Mouse (Mus musculus): ENCODE measurements at regions not wholly inside any gene's neighbourhood (a gene's known extent, or its start where the extent isn't known, plus 50 kb on each side); places are given as distances from the start of the nearest gene placed in this dataset.
"Not testable (repeated sequence)": the region's sequence is repeated elsewhere in the genome, so short reads cannot be mapped to it uniquely, and the experiment has no call there.

GRCm38 (mm10) chr9:30697533-30697932 is 224.7 kb downstream of the Adamts15 start:
- DNase-seq (ENCODE audit: low read depth, low spot score) = no peak

DNA sequence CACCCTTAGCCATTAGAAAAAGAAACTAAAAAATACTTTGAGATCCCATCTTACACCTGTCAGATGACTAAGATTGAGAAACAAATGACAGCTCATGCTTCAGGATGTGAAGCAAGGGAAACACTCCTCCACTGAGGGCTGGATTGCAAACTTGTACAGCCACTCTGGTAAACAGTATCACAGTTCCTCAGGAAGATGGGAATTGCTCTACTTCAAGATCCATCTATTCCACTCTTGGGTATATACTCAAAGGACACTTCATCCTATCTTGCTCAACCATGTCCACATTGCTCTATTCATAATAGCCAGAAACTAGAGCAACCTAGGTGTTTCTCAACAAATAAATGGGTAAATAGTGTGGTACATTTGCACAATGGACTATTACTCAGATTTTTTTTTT is 241.2 kb downstream of the Snx19 start:
- DNase-seq (ENCODE audit: low read depth, low spot score) = no peak

DNA sequence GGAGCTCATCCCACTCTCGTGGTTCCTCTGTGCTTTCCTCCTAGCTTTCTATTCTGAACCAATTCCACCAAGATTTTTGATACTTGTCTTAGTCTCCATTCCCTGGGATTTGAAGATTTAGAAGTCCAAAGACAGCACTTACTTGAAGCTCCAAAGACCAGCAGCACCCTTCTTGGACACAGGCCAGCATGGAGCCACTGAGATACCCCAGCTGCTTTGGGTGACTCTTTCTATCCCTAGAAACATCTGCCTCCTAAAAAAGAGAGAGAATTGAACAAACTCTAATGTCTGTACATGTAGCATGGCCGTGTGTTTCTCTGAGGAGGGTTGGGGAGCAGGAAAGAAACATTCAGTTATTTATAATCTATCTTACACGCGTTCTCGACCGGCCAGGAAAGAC is 235.5 kb downstream of the Snx19 start:
- no peak for DNase-seq (ENCODE audit: low read depth, low spot score)

DNA sequence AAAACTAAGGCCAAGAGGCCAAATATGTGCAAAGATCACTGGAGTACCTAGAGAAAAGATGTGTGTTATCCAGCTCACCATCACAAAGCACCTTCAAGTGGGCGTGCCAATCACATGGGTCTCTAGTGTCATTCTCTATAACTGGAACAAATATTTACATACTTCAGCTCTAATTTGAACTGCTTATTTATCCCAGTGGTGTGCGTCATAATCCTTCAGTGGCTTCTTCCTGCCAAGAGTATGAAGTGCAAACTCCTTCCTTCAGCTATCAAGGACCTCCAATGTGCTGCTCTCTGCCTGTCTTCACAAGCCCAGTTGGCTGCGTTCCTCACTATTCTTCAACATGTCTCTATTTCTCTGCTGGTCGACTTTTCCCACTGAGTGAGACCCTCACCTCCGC is 227.1 kb downstream of the Snx19 start:
- DNase-seq (ENCODE audit: low read depth, low spot score) = no peak

GRCm38 (mm10) chr9:30653210-30653609 is 226.3 kb downstream of the Snx19 start:
- no peak for DNase-seq (ENCODE audit: low read depth, low spot score)

- DNase-seq (ENCODE audit: low read depth, low spot score) = no peak
These were observed 222.6 kb downstream of the Snx19 start for GRCm38 (mm10) chr9:30649392-30650054.

GRCm38 (mm10) chr9:30633741-30634470 is 207.0 kb downstream of the Snx19 start:
- no peak for DNase-seq (ENCODE audit: low read depth, low spot score)

DNA sequence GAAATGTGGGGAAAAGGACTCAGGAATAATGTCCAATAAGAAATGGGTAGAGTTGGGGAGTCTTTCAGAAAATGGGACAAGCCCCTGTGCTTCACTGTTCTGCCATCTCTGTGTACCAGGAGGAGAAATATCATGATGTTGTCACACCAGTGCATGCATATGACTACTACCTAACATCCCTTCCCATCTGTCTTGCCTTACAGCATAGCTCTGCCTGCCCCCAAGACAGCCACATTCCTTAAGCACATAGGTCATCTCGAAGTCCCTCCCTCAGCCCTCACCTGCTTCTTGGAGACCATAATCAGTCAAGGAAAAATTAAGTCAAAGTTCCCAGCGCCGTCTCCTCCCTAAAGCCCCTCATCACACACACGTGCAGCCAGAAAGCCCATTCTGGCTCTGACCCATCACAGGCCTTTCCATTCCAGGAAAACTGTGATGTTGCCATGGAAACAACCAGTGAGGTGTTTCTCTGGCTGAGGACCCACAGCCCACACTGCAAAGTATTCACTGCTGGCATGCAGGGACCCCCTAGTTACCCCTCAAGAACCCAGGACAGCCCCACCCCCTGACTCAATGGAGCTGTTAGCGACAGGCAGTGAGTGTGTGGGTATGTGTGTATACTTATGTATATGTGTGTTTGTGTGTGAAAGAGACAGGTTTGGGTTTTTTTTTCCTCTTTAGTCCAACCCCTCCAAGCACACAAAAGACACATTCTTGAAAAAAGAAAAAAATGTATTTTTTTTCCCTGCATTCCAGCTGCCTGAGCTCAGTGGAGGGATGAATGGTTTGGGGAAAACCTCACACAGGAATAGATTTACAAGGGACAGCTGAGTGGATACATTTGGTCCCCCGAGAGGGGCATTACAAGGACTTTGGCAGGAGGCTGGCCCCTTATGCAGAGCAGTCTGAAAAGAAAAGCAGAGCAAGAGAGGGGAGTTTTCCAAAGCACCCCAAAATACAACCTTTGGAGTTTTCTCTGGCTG is 205.5 kb downstream of the Snx19 start:
- peak; percentile 74 for DNase-seq (ENCODE audit: low read depth, low spot score)

DNA sequence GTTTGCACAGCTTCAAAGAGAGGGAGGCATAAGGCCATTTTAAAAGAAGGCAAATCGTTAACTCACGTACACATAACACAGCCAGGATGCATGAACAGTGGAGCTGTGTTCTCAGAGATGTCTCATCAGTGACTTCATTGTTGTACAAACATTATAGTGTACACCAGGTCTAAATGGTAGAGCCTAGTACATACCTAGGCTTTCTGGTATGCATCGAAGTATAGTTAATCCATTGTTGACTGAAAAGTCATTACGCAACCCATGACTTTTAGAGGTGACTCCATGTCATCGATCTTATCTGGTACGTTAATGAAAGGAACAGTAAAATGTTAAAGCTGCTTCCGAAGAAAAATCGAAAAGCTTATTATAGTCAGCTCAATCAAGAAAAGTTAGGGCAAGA is 198.7 kb downstream of the Snx19 start:
- no peak for DNase-seq (ENCODE audit: low read depth, low spot score)

- DNase-seq (ENCODE audit: low read depth, low spot score) = no peak
These were observed 198.2 kb downstream of the Snx19 start for GRCm38 (mm10) chr9:30625090-30625489.

DNA sequence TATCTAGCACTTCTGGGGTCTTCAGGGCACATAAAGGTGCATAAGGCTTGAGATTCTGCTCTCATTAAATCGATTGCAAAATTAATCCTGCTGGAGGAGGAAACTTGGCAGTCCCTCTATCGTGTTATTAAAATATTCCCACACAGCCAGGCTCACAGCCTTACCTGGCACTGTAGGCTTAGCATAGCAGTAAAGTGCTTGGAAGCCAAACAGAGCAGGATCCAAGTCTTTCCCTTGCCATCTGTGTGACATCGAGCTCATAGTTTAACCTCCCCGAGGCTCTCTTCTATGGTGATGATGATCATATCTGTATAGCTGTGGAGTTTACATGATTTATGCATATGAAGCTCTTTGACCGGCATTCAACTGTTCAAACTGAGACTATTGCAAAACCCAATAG is 197.6 kb downstream of the Snx19 start:
- DNase-seq (ENCODE audit: low read depth, low spot score) = no peak

GRCm38 (mm10) chr9:30619325-30619724 is 192.4 kb downstream of the Snx19 start:
- DNase-seq (ENCODE audit: low read depth, low spot score) = no peak

DNA sequence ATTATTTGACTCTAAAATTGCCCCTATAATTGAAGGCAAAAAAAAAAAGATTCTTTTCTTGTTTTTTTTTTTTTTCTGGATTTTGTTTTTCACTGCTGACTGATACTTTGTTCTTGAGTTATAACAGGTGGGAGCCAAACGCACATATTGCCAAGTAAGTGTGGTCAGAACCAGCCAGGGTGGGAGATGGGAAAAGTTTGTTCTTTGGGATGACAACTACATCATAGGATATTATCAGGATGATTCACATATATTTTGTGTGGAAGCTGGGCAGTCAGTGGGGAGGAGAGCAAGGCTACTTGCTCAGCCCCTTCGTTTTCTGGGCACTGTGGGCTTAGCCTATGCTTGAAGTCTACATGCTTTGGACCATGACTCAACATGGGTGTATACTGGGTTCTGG is 191.3 kb downstream of the Snx19 start:
- DNase-seq (ENCODE audit: low read depth, low spot score) = no peak

DNA sequence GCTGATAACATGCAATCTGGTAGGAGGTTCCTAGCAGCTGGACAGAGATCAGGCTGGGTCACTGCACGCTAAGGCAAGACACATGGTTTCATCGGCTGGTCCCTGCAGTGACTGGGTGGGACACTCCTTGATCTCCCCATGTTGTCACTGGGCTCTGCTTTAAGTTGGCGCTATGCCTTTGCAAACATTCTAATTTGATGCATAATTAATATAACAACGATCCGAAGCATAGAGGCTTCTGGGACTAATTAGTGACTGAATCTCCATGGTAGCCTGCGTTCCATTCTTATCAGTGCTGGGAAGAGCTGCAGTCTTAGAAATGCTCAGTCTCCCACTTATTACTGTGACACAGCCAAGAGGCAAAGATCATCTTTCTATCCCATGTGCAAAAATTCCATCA is 186.8 kb downstream of the Snx19 start:
- DNase-seq (ENCODE audit: low read depth, low spot score) = no peak

- DNase-seq (ENCODE audit: low read depth, low spot score) = no peak
These were observed 186.2 kb downstream of the Snx19 start for GRCm38 (mm10) chr9:30613003-30613552.

DNA sequence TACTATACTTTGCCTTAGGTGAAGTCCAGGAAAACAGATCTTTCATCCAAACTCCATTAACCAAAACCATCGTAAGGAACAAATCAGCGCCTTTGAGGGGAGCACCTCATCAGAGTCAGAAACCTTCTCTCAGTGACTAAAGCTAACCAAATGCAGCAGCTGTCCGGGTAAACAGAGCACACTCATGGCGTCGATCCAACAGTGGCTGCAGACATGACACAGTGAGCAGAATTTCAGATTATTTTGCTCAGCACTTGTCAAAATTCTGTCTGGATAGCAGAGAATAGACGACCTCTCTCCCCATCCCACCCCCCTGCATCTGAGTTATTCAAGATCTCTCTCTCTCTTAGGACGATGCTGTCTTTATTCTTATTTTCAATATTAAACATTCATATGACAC is 183.4 kb downstream of the Snx19 start:
- DNase-seq (ENCODE audit: low read depth, low spot score) = no peak

- DNase-seq (ENCODE audit: low read depth, low spot score) = no peak
These were observed 172.8 kb downstream of the Snx19 start for GRCm38 (mm10) chr9:30599756-30600155.

- DNase-seq (ENCODE audit: low read depth, low spot score) = no peak
These were observed 170.8 kb downstream of the Snx19 start for GRCm38 (mm10) chr9:30597691-30598090.

DNA sequence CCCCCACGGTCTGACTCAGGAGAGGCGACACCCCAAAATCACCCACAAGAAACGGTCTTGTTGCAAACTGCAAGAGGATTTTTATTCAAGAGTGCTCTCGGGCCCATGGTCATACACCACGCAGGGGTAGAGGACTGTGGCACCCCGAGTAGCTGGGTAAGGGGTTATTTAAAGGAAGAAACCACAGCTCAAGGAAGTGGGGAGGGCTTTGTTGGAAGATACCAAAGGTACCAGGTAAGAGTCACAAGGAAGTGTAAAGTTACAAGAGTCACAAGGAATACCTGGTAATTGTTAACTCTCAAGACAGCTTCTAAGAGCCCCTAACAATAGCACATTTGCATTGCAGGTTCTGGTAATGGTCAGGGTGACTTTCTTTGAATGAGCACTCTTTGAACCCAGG is 170.2 kb downstream of the Snx19 start:
- DNase-seq (ENCODE audit: low read depth, low spot score) = not testable (repeated sequence)

GRCm38 (mm10) chr9:30592601-30593000 is 165.7 kb downstream of the Snx19 start:
- DNase-seq (ENCODE audit: low read depth, low spot score) = no peak

DNA sequence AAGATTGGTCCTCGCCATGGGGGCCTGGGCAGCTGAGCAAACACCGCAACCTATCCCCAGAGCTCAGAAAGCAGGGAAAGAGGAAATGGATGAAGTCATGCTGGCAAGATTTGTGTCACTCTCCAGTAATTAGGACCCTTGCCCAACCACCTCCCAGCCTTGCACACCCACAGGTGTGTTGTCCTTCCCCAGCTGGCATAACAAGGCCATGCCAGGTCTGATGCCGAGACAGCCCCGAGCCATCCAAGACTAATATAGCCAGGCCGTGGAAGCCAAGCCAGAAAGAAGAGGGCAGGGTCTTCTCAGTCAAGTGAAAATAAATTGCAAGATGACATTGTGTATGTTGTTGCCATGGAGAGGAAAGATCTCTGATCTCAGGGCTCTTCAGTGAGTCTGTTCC is 164.3 kb downstream of the Snx19 start:
- DNase-seq (ENCODE audit: low read depth, low spot score) = no peak

GRCm38 (mm10) chr9:30590661-30591179 is 163.8 kb downstream of the Snx19 start:
- no peak for DNase-seq (ENCODE audit: low read depth, low spot score)
